Mouse (Mus musculus): ENCODE measurements around the gene A730061H03Rik. TPM values are rescaled to one million over a fixed set of nuclear protein-coding genes. Genes with fewer than 3 reads are reported as not detected.

A730061H03Rik gene
- polyA plus RNA-seq, 1 experiment, result 8.3 TPM

GRCm38 (mm10) chr14:55511037-55511436 is 49.2 kb downstream of the A730061H03Rik start:
- Histone ChIP-seq H3K4me1 (replicated peaks; ENCODE audit: control insufficient read depth, insufficient read depth, low read length) (no peaks in the 10 kb centered on the region), H3K27me3 (ENCODE audit: control insufficient read depth, insufficient read depth, low read length) (no peaks in the 10 kb centered on the region; the same call in 1 of the 2 replicates), H3K4me3 (ENCODE audit: control insufficient read depth, insufficient read depth, low read length) (no peak overlapping the region), H3K36me3 (ENCODE audit: control insufficient read depth, insufficient read depth, low read length) (no peaks in the 10 kb centered on the region), H3K27ac (ENCODE audit: control insufficient read depth, insufficient read depth, low read length) (no peak overlapping the region)
- no peak for DNase-seq
- TF ChIP-seq POLR2A (IDR thresholded peaks at IDR 0.05; ENCODE audit: control insufficient read depth, extremely low read depth, insufficient read depth, low read length, poor library complexity) (no peak), CTCF (IDR thresholded peaks at IDR 0.05; ENCODE audit: borderline replicate concordance, control insufficient read depth, extremely low read depth, insufficient read depth, low read length, poor library complexity) (no peak)
- WGBS, result 47% methylated on average over 7 of the region's 7 CpGs

- no peak within 1 kb of the TSS for H3K27ac ChIP-seq (ENCODE audit: control insufficient read depth, insufficient read depth, low read length)
- no peak for DNase-seq
- no peaks in the 10 kb centered on the region for H3K36me3 ChIP-seq (ENCODE audit: control insufficient read depth, insufficient read depth, low read length)
- TF ChIP-seq POLR2A (IDR thresholded peaks at IDR 0.05; ENCODE audit: control insufficient read depth, extremely low read depth, insufficient read depth, low read length, poor library complexity) (no peak), CTCF (IDR thresholded peaks at IDR 0.05; ENCODE audit: borderline replicate concordance, control insufficient read depth, extremely low read depth, insufficient read depth, low read length, poor library complexity) (no peak)
- no peaks in the 10 kb centered on the region; the same call in 1 of the 2 replicates for H3K27me3 ChIP-seq (ENCODE audit: control insufficient read depth, insufficient read depth, low read length)
- no peak within 1 kb of the TSS for H3K4me3 ChIP-seq (ENCODE audit: control insufficient read depth, insufficient read depth, low read length)
- WGBS, result 68% methylated on average over 21 of the region's 22 CpGs
- no peaks in the 10 kb centered on the region for H3K4me1 ChIP-seq (replicated peaks; ENCODE audit: control insufficient read depth, insufficient read depth, low read length)
Observed at GRCm38 (mm10) chr14:55510125-55510731, 50.0 kb downstream of the A730061H03Rik start, which contains the start of gene Cpne6. TSS of gene Cpne6 (plus strand) at chr14:55510445.

Other genes with a start within 250 kb of the A730061H03Rik start
- gene Dhrs4, start 81.6 kb downstream of the A730061H03Rik start, polyA plus RNA-seq (2012; rRNA removed), result 38.3 and 46.8 TPM in 2 replicates
- 20.6 and 25.4 TPM in 2 replicates for gene Carmil3, start 69.8 kb downstream of the A730061H03Rik start, polyA plus RNA-seq (2012; rRNA removed)
- gene Cpne6, start 50.0 kb downstream of the A730061H03Rik start, polyA plus RNA-seq (2012; rRNA removed), result 0.98 and 1.0 TPM in 2 replicates
- gene Nrl, start 35.4 kb downstream of the A730061H03Rik start, polyA plus RNA-seq (2012; rRNA removed), result 0.50 and 0.70 TPM in 2 replicates
- gene Pck2, start 20.1 kb downstream of the A730061H03Rik start, polyA plus RNA-seq (2012; rRNA removed), result 13.2 and 13.3 TPM in 2 replicates
- gene Dcaf11, start 400 bp downstream of the A730061H03Rik start, polyA plus RNA-seq (2012; rRNA removed), result 76.8 and 77.7 TPM in 2 replicates
- 1.7 and 20.2 TPM in 2 replicates for gene Fitm1, start 15.2 kb upstream of the A730061H03Rik start, polyA plus RNA-seq (2012; rRNA removed)
- 129 and 136 TPM in 2 replicates for gene Psme1, start 17.7 kb upstream of the A730061H03Rik start, polyA plus RNA-seq (2012; rRNA removed)
- 7.4 and 13.4 TPM in 2 replicates for gene Emc9, start 24.9 kb upstream of the A730061H03Rik start, polyA plus RNA-seq (2012; rRNA removed)
- 98.7 and 104 TPM in 2 replicates for gene Psme2, start 30.7 kb upstream of the A730061H03Rik start, polyA plus RNA-seq (2012; rRNA removed)
- gene Rnf31, start 31.3 kb upstream of the A730061H03Rik start, polyA plus RNA-seq (2012; rRNA removed), result 84.0 and 89.3 TPM in 2 replicates
- 135 and 162 TPM in 2 replicates for gene Irf9, start 43.2 kb upstream of the A730061H03Rik start, polyA plus RNA-seq (2012; rRNA removed)
- 2.9 and 3.7 TPM in 2 replicates for gene Rec8, start 57.6 kb upstream of the A730061H03Rik start, polyA plus RNA-seq (2012; rRNA removed)
- 68.1 and 71.6 TPM in 2 replicates for gene Ipo4, start 75.6 kb upstream of the A730061H03Rik start, polyA plus RNA-seq (2012; rRNA removed)
- gene Gm49378, start 77.5 kb upstream of the A730061H03Rik start, polyA plus RNA-seq (2012; rRNA removed), result 10.2 and 10.9 TPM in 2 replicates
- gene Tm9sf1, start 83.4 kb upstream of the A730061H03Rik start, polyA plus RNA-seq (2012; rRNA removed), result 98.1 and 102 TPM in 2 replicates
- 2.2 and 2.6 TPM in 2 replicates for gene Tssk4, start 89.8 kb upstream of the A730061H03Rik start, polyA plus RNA-seq (2012; rRNA removed)
- 34.7 and 45.8 TPM in 2 replicates for gene Mdp1, start 100.1 kb upstream of the A730061H03Rik start, polyA plus RNA-seq (2012; rRNA removed)
- 27.8 and 40.9 TPM in 2 replicates for gene Gmpr2, start 111.5 kb upstream of the A730061H03Rik start, polyA plus RNA-seq (2012; rRNA removed)
- 292 and 416 TPM in 2 replicates for gene Nedd8, start 111.7 kb upstream of the A730061H03Rik start, polyA plus RNA-seq (2012; rRNA removed)
- 51.5 and 51.9 TPM in 2 replicates for gene Tinf2, start 121.4 kb upstream of the A730061H03Rik start, polyA plus RNA-seq (2012; rRNA removed)
- 7.2 and 8.2 TPM in 2 replicates for gene Tgm1, start 153.5 kb upstream of the A730061H03Rik start, polyA plus RNA-seq (2012; rRNA removed)
- 80.5 and 84.9 TPM in 2 replicates for gene Rabggta, start 161.9 kb upstream of the A730061H03Rik start, polyA plus RNA-seq (2012; rRNA removed)
- gene Dhrs1, start 185.3 kb upstream of the A730061H03Rik start, polyA plus RNA-seq (2012; rRNA removed), result 78.9 and 93.5 TPM in 2 replicates
- 41.5 and 43.6 TPM in 2 replicates for gene Nop9, start 185.3 kb upstream of the A730061H03Rik start, polyA plus RNA-seq (2012; rRNA removed)
- gene Cideb, start 198.1 kb upstream of the A730061H03Rik start, polyA plus RNA-seq (2012; rRNA removed), result 1.8 and 2.7 TPM in 2 replicates
- gene Ltb4r2, start 201.0 kb upstream of the A730061H03Rik start, polyA plus RNA-seq (2012; rRNA removed), result 1.7 and 1.8 TPM in 2 replicates
- 2.6 and 2.8 TPM in 2 replicates for gene Ltb4r1, start 205.6 kb upstream of the A730061H03Rik start, polyA plus RNA-seq (2012; rRNA removed)
- 7.4 and 11.2 TPM in 2 replicates for gene Adcy4, start 223.7 kb upstream of the A730061H03Rik start, polyA plus RNA-seq (2012; rRNA removed)
- 66.8 and 84.4 TPM in 2 replicates for gene Ripk3, start 228.5 kb upstream of the A730061H03Rik start, polyA plus RNA-seq (2012; rRNA removed)

Data from thymus, adult 2 months (tissue).